Mouse (Mus musculus): Measurements from ENCODE around the gene Sh3bp5.

- TF ChIP-seq POLR2A (IDR thresholded peaks at IDR 0.05; ENCODE audit: low read depth, low read length) = no peak
- no peak for TF ChIP-seq CTCF (IDR thresholded peaks at IDR 0.05; ENCODE audit: extremely low read depth, insufficient read length, insufficient replicate concordance, low read depth, low read length)
These were observed 35.0 kb downstream of the Sh3bp5 start for GRCm38 (mm10) chr14:31400896-31401295.

Measured in small intestine, adult 2 months (tissue).